Mouse (Mus musculus) G1E (cell line): ENCODE results near the gene Fam84b. TPM values are rescaled to one million over a fixed set of nuclear protein-coding genes. Genes with fewer than 3 reads are reported as not detected.

Experiments used
- ATAC-seq: 2 replicates; pipeline ENCODE4 v1.8.0; 2016; ENCODE audit warnings: mild to moderate bottlenecking; ENCODE audit not compliant: insufficient number of reproducible peaks, poor library complexity, low FRiP score, severe bottlenecking; ENCODE audit errors: extremely low read depth
- DNase-seq: peaks from one replicate; pipeline ENCODE4 v3.0.0; 2012; ENCODE audit warnings: low spot score
- H3K27me3 ChIP-seq: 2 replicates; pipeline ENCODE4 v1.6.1; 2012; ENCODE audit warnings: mild to moderate bottlenecking, low read length, inconsistent platforms; ENCODE audit not compliant: insufficient read depth
- H3K36me3 ChIP-seq: replicated peaks from 2 replicates; pipeline ENCODE3; 2012; ENCODE audit warnings: mild to moderate bottlenecking, inconsistent platforms
- H3K4me1 ChIP-seq: 2 replicates; pipeline ENCODE4 v1.6.1; 2012; ENCODE audit warnings: low read depth, low read length, inconsistent platforms, mixed read lengths; ENCODE audit not compliant: insufficient read depth
- H3K4me3 ChIP-seq: 2 replicates; pipeline ENCODE4 v1.5.1; 2012; ENCODE audit warnings: low read depth, mild to moderate bottlenecking, inconsistent platforms, low read length, moderate library complexity, mixed read lengths
- H3K9me3 ChIP-seq: replicated peaks from 2 replicates; pipeline ENCODE4 v1.6.1; 2012; ENCODE audit warnings: inconsistent platforms
- CTCF ChIP-seq: IDR thresholded peaks from 2 replicates; pipeline ENCODE4 v1.5.1; 2012; ENCODE audit warnings: low read depth, low read length, inconsistent platforms, mixed read lengths
- GATA1 ChIP-seq: IDR thresholded peaks from 2 replicates; pipeline ENCODE4 v1.6.1; 2012; ENCODE audit warnings: borderline replicate concordance, low read length, inconsistent platforms, mixed read lengths
- GATA2 ChIP-seq: IDR thresholded peaks from 2 replicates; pipeline ENCODE4 v1.6.1; 2012; ENCODE audit warnings: low read depth, low read length, inconsistent platforms, borderline replicate concordance
- POLR2AphosphoS5 ChIP-seq: IDR thresholded peaks from 2 replicates; pipeline ENCODE4 v1.6.1; 2012; ENCODE audit warnings: low read depth, low read length, inconsistent platforms; ENCODE audit not compliant: insufficient replicate concordance
- TAL1 ChIP-seq: conservative IDR thresholded peaks from 2 replicates; pipeline ENCODE4 v1.6.1; 2012; ENCODE audit warnings: low read depth, low read length, inconsistent platforms, mixed read lengths
- polyA plus RNA-seq: library from polyadenylated mRNA; stranded (reverse); fragments of >175 nt; gene quantifications from 2 replicates; pipeline ENCODE4 v1.2.3, GENCODE M21; 2012
- total RNA-seq, 2 experiments: library from RNA; stranded (forward) in 1 of 2; stranded (reverse) in 1 of 2; fragments of 200-1000 nt in 1 of 2; fragments of >200 nt in 1 of 2; fragmentation: Nextera tagmentation in 1 of 2; gene quantifications; 2 replicates each; pipeline ENCODE4 v1.2.3; 2014 to 2017

Gene Fam84b
- total and polyA plus RNA-seq, 3 experiments = 0.11 TPM; not detected in 2

- ATAC-seq (no peak), DNase-seq (no peak)
- H3K36me3 ChIP-seq = no peaks in the 10 kb centered on the region
- H3K4me1 ChIP-seq = no peaks in the 10 kb centered on the region
- no peak overlapping the region for H3K4me3 ChIP-seq
- 0 out of 2 replicates have a peak, but pooled peaks cover 2% of the 10 kb centered on the region for H3K9me3 ChIP-seq
- H3K27me3 ChIP-seq = no peaks in the 10 kb centered on the region
- TF ChIP-seq GATA1 (no peak), TAL1 (no peak), GATA2 (no peak), POLR2AphosphoS5 (no peak), CTCF (no peak)
Measured at GRCm38 (mm10) chr15:60834598-60835571, 18.7 kb downstream of the Fam84b start.

GRCm38 (mm10) chr15:60833476-60834218 is 19.9 kb downstream of the Fam84b start:
- H3K4me3 ChIP-seq = no peak overlapping the region
- 0 out of 2 replicates have a peak, but pooled peaks cover 2% of the 10 kb centered on the region for H3K9me3 ChIP-seq
- DNase-seq (no peak), ATAC-seq (no peak)
- no peaks in the 10 kb centered on the region for H3K36me3 ChIP-seq
- TF ChIP-seq GATA2 (no peak), GATA1 (no peak), TAL1 (no peak), CTCF (no peak), POLR2AphosphoS5 (no peak)
- H3K4me1 ChIP-seq = no peaks in the 10 kb centered on the region
- no peaks in the 10 kb centered on the region for H3K27me3 ChIP-seq

GRCm38 (mm10) chr15:60832586-60832985 is 21.0 kb downstream of the Fam84b start:
- TF ChIP-seq GATA2 = no peak
- no peak for TF ChIP-seq TAL1
- no peak for TF ChIP-seq CTCF
- no peak for TF ChIP-seq POLR2AphosphoS5
- TF ChIP-seq GATA1 = no peak
- Histone ChIP-seq H3K4me3 (no peak overlapping the region), H3K27me3 (no peaks in the 10 kb centered on the region)

GRCm38 (mm10) chr15:60826226-60826625 is 27.4 kb downstream of the Fam84b start:
- no peak for DNase-seq
- no peak for ATAC-seq
- Histone ChIP-seq H3K9me3 (peaks cover 28% of the 10 kb centered on the region), H3K4me3 (no peak overlapping the region), H3K36me3 (no peaks in the 10 kb centered on the region), H3K27me3 (peaks cover 11% of the 10 kb centered on the region; the same call in 1 of the 2 replicates), H3K4me1 (no peaks in the 10 kb centered on the region)
- TF ChIP-seq POLR2AphosphoS5 = no peak

More at GRCm38 (mm10) chr15:60832586-60832985, 21.0 kb downstream of the Fam84b start:
- no peaks in the 10 kb centered on the region for H3K36me3 ChIP-seq
- H3K4me1 ChIP-seq = no peaks in the 10 kb centered on the region
- no peaks in the 10 kb centered on the region for H3K9me3 ChIP-seq
- DNase-seq (no peak), ATAC-seq (no peak)

- Histone ChIP-seq H3K4me1 (no peaks in the 10 kb centered on the region), H3K27me3 (peaks cover 11% of the 10 kb centered on the region; the same call in 1 of the 2 replicates), H3K4me3 (no peak overlapping the region; the same call in 1 of the 2 replicates), H3K9me3 (peaks cover 28% of the 10 kb centered on the region), H3K36me3 (no peaks in the 10 kb centered on the region)
- no peak for TF ChIP-seq TAL1
- TF ChIP-seq GATA2 = no peak
- no peak for TF ChIP-seq CTCF
- no peak for TF ChIP-seq POLR2AphosphoS5
- TF ChIP-seq GATA1 = no peak
- ATAC-seq (no peak), DNase-seq (no peak)
Measured at GRCm38 (mm10) chr15:60824751-60825227, 28.8 kb downstream of the Fam84b start.
